Mouse (Mus musculus): ENCODE measurements around the gene Timm10b.

Timm10b gene

DNA sequence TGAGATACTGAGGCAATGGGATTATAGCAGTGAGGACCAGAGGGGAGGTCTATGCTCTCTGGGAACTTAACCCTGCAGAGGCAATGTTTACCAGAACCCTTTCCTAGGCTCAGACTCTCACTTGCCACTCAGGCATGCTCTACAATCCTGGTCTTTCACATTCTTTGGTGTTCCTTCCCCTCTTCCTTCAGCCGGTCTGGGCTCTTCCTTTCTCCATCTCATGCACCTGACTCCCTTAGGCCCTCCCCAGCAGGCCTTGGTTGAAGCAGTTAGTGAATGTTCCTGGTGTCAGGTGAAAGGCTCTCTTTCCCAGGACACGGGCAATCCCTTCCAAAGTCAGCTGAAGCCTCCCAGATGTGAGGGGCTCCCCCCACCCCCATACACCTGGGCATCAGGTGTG lies at the start of gene Timm10b:
Timm10b (plus strand) TSS at position 301 of the 400 bp plus-strand sequence.
- DNase-seq = no peak

DNA sequence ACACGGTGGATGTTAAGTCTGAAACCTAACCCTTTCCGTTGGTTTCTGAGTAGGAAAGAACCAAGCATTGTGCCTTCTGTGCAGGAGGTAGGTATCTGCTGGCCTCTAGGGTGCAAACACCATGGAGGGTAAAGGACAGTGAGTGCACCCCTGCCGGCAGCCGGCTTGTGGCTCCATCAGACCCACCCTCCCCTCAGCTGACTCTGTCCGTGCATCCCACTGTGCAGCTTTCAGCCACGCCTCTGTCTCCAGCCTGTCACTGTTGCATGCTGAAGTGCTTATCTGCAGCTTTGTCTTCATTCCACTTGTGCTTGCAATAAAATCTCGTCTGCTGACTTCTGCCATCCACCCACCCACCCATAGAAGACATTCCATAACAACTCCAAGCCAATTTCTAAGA lies 49.8 kb upstream of the Timm10b start:
- DNase-seq = no peak

DNA sequence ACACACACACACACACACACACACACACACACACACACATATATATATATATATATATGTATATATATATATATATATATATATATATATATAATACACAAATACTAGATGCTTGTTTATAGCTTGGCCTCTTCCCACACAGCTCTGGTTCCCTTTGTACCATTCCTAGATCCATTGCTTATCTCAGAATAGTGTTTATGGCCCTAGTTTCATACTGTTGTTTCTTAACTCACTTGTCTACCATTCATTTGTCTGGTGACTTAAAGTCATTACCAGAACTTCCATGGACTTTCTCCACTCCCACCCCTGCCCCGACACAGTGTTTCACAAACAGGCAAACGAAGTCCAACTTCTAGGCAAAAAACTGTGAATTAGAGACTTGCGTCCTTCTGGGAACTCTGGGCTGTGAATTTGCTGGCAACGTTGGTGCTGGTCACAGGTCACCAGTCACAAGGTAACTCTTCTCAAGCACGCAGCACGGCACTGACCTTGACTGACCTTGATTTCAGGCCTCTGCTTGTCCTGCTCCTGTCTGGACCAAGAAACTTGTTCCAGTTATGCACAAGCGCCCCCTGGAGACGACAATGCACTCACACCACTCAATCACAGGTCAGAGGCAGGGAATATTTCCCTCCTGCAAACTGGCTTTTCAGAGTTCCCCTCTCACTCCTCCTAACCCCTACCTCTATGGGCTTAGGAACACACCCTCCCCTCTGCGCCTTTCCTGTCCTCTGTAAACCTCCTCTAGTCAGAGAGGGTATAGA lies 36.8 kb upstream of the Timm10b start:
- DNase-seq = peak; percentile 57

DNA sequence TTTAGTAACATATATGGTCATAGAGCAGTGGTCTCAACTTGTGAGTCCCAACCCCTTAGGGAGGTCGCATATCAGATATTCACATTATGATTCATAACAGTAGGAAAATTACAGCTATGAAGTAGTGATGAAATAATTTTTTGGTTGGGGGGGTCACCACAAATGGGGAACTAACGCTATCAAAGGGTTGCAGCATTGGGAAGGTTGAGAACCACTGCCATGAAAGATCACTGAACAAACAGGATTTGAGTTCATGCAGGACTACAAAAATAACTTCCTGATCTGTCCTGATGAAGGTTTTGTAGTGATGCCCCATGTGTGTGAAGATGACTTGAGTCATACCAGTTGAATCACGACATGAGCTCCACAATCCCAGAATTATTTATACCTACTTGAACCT lies 31.4 kb upstream of the Timm10b start:
- no peak for DNase-seq

DNA sequence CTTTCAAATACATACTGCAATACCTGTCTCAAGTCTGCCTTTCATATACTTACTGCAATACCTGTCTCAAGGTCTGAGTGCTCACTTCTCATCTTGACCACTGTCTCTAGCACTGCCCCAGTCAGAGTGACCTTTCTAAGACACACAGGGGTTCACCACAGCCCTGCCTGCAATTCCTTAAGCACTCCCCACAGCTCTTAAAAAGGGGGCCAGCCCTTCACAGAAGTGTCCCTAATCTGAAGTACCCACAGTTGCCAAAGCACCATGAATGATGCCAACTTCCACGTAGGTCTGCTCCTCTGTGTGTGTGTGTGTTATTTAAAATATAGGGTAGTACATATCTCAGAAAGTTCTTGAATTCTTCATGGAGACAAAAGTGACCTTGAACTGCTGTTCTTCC lies 28.1 kb upstream of the Timm10b start:
- no peak for DNase-seq

DNA sequence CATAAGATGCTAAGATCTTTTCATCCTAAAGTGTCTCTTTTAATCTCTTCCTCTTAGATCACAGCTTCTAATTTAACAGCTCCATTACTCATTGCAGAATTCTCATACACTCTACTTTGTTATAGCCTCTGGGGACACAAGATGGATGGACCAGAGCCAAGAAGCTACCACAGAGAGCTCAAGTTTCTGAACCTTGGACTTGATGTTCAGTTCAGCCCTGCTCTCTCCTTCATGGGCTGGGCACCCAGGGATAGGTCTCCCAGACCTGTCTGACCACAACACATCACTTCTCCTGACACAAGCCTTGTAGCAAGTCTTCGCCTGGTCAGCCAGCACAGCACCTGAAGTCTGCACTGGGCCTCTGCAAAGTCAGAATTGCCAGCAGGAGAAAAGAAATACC lies 25.5 kb upstream of the Timm10b start:
- no peak for DNase-seq

DNA sequence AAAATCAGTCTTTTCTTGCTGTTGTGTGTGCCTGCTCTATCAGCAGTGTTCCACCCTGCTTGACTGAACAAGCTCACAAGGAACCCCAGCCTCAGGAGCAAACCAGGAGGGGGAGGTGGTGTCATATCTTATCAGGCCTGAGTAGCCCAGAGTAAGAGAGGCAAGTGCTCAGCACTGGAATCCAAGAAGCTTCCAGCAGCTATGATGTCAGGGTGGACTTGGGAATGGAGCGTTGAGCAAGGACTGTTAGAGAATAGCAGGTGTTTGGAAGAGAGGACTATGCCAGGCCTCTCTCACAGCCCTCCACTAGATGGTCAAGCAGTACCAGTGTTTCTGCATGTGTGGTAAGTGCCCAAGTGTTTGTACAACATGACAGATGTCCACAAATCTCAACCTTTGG lies 24.1 kb upstream of the Timm10b start:
- DNase-seq = no peak

DNA sequence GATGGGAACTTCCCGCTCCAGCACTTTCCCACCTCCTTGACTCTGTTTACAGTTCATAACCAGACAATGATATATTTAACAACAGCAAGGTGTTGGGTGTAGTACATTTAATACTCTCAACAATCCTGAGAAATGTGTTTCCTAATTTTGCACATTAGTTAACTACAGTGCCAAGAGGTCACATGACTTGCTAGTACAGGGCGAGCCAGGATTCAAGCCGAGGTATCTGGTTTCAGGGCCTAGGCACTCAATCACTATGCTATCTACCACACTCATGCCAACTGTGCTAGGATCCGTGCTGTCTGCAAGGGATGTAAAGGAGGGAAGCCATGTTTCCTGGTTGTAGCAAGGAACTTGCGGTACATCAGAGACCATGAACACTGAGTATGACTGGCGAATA lies 23.3 kb upstream of the Timm10b start:
- DNase-seq = no peak

DNA sequence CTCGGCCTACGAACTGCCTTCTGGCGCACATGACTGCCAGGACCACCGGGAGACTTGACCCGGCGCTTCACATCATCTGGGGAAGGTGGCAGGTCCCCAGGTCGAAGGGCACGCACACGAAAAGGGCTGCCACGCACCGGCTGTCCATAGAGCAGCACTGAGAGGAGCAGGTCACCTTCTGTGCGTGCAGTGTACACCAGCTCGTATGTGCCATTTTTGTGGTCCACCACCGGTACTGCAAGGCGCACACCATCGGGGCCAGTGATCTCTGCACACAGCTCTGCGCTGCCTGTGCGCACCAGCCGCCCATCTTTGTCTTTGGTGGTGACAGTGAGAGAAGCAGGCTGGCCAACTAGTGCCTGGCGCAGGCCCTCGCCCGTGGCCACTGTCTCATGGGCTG lies 22.0 kb upstream of the Timm10b start:
- no peak for DNase-seq

DNA sequence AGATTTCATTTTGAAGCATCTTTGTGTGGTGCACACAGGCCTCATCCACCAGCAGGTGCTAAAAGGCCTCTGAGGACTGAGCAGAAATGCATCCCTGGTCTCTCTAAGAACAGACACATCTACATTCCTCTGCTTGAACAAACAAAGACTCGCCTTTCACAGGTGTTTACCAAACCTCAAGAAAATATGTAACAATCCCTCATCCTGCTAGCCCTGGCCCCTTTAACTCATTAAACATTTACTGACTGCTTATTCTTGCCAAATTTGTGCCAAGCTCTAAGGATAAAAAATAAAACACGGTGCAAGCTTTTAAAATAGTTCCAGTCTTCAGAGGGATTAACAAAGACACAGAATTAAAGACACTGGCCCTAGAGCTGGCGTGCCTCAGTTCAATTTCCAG lies 20.2 kb upstream of the Timm10b start:
- no peak for DNase-seq

DNA sequence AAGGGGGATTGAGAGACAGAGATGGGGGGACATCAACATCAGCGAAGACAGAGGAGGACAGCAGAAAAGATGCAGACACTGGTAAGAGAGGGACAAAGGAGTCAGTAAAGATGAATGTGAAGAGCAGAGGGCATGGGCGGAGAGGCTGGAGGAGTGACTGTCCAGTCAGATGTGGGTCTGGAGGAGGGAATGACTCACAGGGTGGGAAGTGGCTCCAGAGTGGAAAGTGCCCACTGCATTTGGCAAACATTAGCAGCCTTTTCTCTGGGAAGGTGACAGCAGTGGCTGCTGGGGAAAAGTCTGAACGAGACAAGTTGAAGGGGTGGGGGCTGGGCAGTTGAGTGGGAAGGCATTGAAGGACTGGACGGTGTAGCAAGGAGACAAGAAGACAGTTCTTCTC lies 18.8 kb upstream of the Timm10b start:
- no peak for DNase-seq

DNA sequence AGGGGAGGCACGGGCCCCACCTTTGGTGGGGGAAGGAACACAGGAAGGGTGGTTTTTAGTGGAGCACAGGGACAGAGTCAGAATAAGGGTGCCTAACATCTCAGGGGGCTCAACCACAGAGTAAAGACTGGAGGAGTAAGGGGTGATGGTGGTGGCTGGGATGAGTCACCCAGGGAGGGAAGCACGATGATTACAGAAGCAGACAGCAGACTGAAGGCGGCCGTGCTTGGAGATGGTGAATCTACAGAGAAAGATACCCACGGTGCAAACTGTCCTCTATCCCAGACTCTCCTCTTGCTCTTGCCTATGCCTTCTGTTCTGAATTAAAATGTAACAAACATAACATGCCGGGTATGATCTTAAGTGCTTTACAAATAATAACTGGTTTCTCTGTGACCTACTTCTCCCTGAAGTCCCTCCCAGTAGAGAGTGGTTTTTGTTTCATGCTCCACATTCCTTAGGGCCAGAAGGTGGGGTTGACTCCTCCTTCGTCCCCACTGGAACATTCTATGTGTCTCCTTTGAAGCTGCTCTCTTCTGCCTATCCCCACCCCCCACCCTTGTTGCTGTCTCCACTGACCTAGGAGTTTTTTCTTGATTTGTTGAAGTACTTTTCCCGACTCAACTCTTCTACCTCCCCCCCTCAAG lies 18.1 kb upstream of the Timm10b start:
- DNase-seq = no peak

DNA sequence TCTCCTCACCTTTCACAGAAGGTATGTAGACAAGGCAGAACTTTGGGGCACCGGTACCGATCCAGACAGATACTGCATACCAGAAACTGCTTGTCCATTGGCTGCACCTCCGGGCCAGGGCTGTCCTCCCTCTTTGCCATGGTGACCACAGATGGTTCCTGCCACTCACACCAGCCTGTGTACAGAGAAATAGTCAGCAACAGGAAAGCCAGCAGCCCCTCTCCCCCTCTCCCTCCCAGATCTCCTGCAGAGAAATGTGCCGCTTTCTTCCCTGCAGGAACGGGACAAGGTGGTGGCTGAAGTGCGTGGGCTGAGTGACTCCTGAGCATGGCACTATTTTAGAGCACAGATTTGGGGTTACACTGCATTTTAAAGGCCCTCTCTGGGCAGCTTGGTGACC lies 14.5 kb upstream of the Timm10b start:
- no peak for DNase-seq

DNA sequence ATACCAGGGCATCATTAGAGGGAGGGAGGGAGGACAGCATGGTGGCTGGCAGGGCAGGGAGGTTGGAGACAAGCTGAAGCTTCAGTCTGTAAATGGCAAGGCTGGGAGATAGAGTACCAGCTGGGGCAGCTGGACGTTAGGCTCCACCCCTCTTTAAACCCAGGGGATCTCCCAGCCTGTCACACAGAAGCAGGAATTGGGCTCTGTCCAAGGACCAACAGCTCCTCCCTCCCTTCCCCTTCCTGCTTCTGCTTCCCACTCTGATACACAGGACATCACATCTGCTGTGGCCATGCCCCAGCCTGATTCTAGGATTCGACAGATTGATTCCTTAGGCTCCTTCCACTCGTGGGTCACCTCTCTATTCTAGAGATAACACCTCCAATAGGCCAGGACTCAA lies 11.2 kb upstream of the Timm10b start:
- peak; percentile 89 for DNase-seq

DNA sequence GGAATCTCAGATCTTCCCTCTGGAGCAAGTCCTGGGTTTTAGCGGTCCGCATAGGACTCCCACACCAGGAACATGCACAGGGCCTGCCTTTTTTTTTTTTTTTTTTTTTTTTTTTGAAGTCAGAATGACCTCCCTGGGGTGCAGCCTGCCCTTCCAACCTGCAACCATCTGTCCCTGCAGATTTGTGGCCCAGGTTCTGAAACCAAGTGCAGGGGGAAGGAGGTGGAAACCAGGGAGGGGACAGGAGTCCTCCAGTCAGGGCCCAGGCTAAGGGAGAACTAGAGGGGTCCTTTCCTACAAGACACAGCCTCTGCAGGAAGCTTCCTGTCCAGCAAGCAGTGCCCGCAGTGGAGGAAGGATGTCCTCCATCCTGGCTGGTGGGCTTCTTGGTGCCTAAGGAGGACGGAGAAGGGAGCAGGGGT lies 7.3 kb upstream of the Timm10b start:
- DNase-seq = no peak

DNA sequence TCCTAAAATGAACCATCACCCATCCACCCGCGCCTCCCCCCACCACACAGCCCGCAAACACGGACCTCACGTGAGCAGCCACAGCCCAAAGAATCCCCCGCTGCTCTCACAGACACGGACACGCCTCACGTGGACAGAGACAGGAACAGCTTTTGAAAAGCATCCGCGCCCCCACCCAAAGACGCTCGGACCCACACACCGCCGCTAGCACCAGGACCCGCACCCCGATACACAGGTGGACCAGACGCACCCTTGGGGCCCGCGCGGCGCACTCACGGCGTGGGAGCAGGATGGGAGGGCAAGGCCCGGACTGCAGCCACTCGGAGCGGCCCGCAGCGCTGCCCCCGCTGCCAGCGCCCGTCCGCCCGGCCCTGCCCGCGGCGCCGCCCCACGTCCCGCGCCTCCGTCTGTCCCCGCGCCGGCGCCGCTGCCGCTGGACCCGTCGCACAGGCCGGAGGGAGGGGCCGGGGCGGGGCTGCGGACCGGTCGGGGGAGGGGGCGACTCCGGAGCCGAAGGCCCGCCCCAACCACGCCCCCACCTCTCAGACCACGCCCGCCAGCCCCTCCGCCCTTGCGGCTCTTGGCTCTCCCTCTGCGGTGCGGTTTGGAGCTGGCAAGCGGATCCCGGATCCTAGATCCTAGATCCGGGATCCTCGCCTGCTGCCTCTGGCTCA lies 6.6 kb upstream of the Timm10b start, which contains the start of gene Trim3:
Trim3 (minus strand) TSS at position 445 of the 674 bp plus-strand sequence.
- peak; percentile 92 for DNase-seq

DNA sequence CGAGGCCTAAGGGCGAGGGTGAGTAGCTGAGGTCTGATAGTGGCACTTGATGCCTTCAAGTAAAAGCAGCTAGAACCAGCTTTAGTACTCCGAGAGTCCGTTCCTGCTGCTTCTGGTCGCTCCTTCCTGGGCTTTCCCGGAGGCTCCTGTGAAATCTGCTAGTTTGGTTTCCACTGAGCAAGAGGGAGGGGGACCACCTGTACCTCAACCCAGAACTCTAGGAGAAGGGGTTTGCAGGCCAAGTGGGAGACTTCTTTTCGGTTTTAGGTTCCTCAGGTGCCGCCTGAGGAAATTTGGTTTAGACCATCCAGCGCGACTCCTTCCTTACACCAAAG lies 6.1 kb upstream of the Timm10b start:
- DNase-seq = no peak

DNA sequence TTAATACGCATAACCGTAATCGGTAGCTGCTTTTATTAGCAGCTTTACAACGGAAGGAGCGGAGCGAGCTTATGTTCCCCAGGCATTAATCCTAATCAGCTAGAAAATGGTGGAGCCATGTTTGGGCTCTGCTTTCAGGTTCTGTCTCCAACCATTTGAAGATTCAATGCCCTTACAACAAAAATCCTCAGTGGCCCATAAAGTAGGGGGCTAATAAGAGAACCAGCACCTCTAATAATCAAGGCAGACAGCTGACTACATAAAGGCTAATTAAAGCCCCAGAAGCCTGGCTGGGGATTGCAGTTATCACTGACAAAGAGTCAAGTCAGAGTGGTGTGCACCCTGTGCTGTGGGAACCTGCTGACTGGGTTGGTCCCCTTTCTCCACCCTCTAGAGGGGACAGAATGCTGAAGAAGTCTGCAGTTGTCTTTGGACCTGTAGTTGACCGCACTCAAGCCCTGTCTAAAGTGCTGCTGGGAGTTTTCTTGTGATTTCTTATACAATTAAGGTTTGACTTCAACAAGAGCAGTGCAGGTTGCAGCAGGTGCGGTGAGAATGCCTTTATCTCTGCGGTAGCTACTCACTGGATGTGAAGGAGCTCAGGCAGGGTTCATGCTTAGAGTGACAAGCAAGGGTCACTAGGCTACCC lies 5.5 kb upstream of the Timm10b start:
- no peak for DNase-seq

DNA sequence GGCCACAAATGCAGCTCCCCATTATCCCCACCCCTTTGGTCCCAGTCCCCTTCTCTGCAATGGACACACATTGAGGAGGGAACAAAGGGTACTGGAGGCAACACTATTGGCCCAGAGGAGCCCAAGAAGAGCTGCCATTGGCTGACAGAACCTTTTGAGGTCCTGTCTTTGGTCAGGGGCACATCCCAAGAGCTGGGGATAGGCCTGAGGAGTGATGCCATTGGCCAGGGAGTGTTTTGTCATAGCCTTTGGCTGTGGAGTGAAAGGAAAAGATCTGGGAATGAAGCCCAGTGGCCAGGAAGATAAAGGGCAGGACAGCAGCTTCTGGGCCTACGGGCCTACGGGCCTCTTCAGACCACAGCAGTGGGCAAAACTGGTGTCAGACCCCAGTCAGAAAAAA lies 4.1 kb upstream of the Timm10b start:
- no peak for DNase-seq

DNA sequence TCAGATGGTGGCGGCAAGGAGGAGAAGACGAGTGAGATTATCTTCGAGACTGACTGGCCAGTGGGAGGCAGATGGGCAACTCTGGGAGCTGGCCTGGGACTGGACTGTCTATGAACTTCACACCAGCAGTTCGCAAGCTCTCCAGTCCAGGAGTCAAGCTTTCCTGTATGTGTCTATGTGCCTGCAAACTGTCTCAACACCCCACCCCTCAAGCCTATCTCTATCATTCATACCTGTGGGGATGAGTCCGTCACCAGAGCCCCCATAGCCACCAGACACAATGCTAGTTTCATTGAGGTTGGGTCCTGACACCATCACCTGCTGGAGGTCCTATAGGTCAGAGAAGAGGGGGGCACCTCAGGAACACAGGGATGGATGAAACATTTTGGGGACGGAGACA lies 1.1 kb upstream of the Timm10b start:
- DNase-seq = no peak

DNA sequence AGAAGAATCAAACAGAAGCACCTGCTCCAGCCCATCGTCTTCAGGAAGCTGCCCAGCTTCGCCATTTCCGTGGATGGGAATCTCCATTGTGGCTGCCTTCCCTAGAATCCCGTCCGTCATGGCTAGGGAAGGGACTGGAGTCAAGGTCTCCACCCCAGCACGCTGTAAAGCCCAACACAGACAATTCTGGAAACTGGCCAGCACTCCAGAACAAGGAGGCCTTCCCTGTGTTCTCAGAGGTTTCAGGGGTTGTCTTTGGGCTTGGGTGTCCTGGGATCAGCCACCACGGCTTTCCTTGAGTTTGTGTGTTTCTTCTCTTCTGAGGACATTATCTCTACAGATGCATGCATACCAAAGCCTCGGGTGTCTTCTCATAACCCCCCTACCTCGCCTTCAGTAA lies 552 bp upstream of the Timm10b start:
- no peak for DNase-seq

DNA sequence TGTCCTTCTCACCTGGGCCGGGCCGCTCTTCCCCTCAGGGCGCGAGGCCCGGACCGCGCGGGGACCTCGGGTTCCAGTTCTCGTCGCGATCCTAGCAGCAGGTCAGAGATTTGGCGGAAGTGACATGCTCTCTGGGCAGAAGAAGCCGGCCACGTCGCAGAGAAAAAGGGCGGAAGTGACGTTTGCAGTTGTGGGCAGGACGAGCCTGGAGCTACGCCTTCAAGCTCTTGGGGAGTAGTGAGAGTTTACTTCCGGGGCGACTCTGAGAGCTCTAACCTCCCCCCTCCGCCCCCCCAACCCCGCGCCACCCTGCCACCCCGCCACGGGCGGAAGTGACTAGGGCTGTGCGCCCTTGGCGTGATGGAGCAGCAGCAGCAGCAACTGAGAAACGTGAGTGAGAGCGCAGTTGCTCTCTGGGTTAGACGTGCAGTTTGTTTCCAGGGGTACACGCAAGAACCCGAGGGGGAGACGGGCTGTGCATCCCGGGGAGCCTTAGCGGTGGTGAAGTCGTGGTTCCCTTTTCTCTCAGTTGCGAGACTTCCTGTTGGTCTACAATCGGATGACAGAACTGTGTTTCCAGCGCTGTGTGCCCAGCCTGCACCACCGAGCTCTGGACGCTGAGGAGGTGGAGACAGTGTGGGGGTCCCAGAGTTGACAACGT lies 507 bp downstream of the Timm10b start, which contains the start of the genes Arfip2 and Gm45799:
Arfip2 (minus strand) TSS at position 184 of the 661 bp plus-strand sequence.
Gm45799 (plus strand) TSS at position 320 of the 661 bp plus-strand sequence.
- DNase-seq = peak; percentile 98

DNA sequence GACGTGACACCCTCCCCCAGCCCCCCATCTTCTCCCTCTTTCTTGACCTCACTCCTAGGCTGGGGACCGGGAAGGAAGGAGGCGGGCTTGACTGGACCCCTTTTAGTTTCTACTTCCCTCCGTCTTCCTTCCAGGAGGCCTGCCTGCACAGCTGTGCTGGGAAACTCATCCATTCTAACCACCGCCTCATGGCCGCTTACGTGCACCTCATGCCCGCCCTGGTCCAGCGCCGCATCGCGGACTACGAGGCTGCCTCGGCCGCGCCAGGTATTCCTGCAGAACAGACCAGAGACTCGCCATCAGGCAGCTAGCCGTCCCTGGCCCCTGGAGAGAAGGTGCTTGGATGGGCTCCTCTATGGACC lies 1.0 kb downstream of the Timm10b start:
- DNase-seq = no peak
